ENCODE assay signal across 9 mouse cellular contexts in genomic region chr13:37045005-37045404, GRCm38 (mm10). TPM values are rescaled to one million over a fixed set of nuclear protein-coding genes. Genes with fewer than 3 reads are reported as not detected.
A peak's percentile ranks its signal among the peaks of the same experiment; 100 is the strongest.
DNase-seq lines count a peak whose midpoint lies in the region; ATAC-seq lines count a peak whose summit lies in the region.
"Had no signal": no experiment of that assay in that cellular context is flagged by ENCODE, and none has a peak within 500 bp of the region (broad histone marks: within the 10 kb centered on the region; RNA-seq: fewer than 3 reads in every experiment).

No protein-coding gene starts in this region.

- H3K4me1 ChIP-seq in liver, embryonic 12.5 days, result 0 out of 2 replicates have a peak, but pooled peaks cover 5% of the 10 kb centered on the region
- no peaks in the 10 kb centered on the region for H3K4me1 ChIP-seq in forebrain, embryonic 10.5 days
- no peaks in the 10 kb centered on the region for H3K4me1 ChIP-seq in forebrain, embryonic 16.5 days (replicated peaks; ENCODE audit: control insufficient read depth, insufficient read depth, low read length)
- H3K4me1 ChIP-seq: liver, embryonic 13.5 days had no signal

- no peak overlapping the region for H3K27ac ChIP-seq in liver, embryonic 12.5 days
- H3K27ac ChIP-seq in forebrain, embryonic 10.5 days, result no peak overlapping the region
- no peak overlapping the region for H3K27ac ChIP-seq in forebrain, embryonic 16.5 days (ENCODE audit: low read length)
- H3K27ac ChIP-seq: liver, embryonic 13.5 days had no signal

- H3K9me3 ChIP-seq in liver, embryonic 12.5 days (replicated peaks), result no peaks in the 10 kb centered on the region
- H3K9me3 ChIP-seq in forebrain, embryonic 10.5 days, result no peaks in the 10 kb centered on the region
- no peaks in the 10 kb centered on the region for H3K9me3 ChIP-seq in forebrain, embryonic 16.5 days (ENCODE audit: control insufficient read depth, low read length)
- H3K9me3 ChIP-seq: liver, embryonic 13.5 days had no signal

- H3K4me2 ChIP-seq in liver, embryonic 12.5 days, result no peak overlapping the region
- H3K4me2 ChIP-seq in forebrain, embryonic 16.5 days (ENCODE audit: low read length), result no peak overlapping the region
- H3K4me2 ChIP-seq: liver, embryonic 13.5 days had no signal

- H3K4me3 ChIP-seq in liver, embryonic 12.5 days, result no peak overlapping the region
- no peak overlapping the region for H3K4me3 ChIP-seq in forebrain, embryonic 10.5 days
- no peak overlapping the region for H3K4me3 ChIP-seq in forebrain, embryonic 16.5 days (replicated peaks; ENCODE audit: low read length)
- H3K4me3 ChIP-seq: liver, embryonic 13.5 days had no signal

- DNase-seq in embryo, embryonic 10.5 days (ENCODE audit: low spot score), result peak; percentile 33
- DNase-seq in embryo, embryonic 10 days (ENCODE audit: low spot score), result no peak
- peak; percentile 7 for DNase-seq in liver
- peak; percentile 14 for DNase-seq in adipocyte (ENCODE audit: low spot score)
- peak; percentile 10 for DNase-seq in lung, postnatal 25 days (ENCODE audit: low spot score)
- no peak for DNase-seq in forebrain, embryonic 10.5 days (ENCODE audit: extremely low spot score, low spot score)
- DNase-seq: liver, embryonic 13.5 days had no signal

- no peaks in the 10 kb centered on the region for H3K36me3 ChIP-seq in liver, embryonic 12.5 days
- no peaks in the 10 kb centered on the region for H3K36me3 ChIP-seq in forebrain, embryonic 10.5 days (replicated peaks)
- no peaks in the 10 kb centered on the region for H3K36me3 ChIP-seq in forebrain, embryonic 16.5 days (ENCODE audit: control insufficient read depth, insufficient read depth)
- H3K36me3 ChIP-seq: liver, embryonic 13.5 days had no signal

- WGBS in liver, embryonic 12.5 days (ENCODE audit: insufficient replicate concordance), result 65% methylated on average over 3 of the region's 3 CpGs
- 89% methylated on average over 3 of the region's 3 CpGs for WGBS in forebrain, embryonic 10.5 days
- WGBS in forebrain, embryonic 16.5 days, result 91% methylated on average over 3 of the region's 3 CpGs

- no peak for ATAC-seq in liver, embryonic 12.5 days
- ATAC-seq in forebrain, embryonic 16.5 days, result no peak

- H3K9ac ChIP-seq in liver, embryonic 12.5 days, result no peak overlapping the region
- H3K9ac ChIP-seq in forebrain, embryonic 16.5 days (replicated peaks; ENCODE audit: low read depth, low read length), result no peak overlapping the region
- H3K9ac ChIP-seq: liver, embryonic 13.5 days had no signal

- no peaks in the 10 kb centered on the region for H3K27me3 ChIP-seq in liver, embryonic 12.5 days (replicated peaks)
- no peaks in the 10 kb centered on the region for H3K27me3 ChIP-seq in forebrain, embryonic 10.5 days (ENCODE audit: poor library complexity, severe bottlenecking)
- H3K27me3 ChIP-seq in forebrain, embryonic 16.5 days (replicated peaks; ENCODE audit: control insufficient read depth, insufficient read depth, low read length), result no peaks in the 10 kb centered on the region
- H3K27me3 ChIP-seq: liver, embryonic 13.5 days had no signal

RNA-seq across cellular contexts. Expression of gene F13a1, which starts 5.0 kb away (rescaled TPM):
- 8.9 and 9.5 TPM in 2 replicates for polyA plus RNA-seq in liver, embryonic 12.5 days (2016; fragmentation: Nextera tagmentation; extraction: Ambion mirVana)
- 3.6 and 5.6 TPM in 2 replicates for polyA plus RNA-seq in forebrain, embryonic 10.5 days (2016; fragmentation: Nextera tagmentation; extraction: Ambion mirVana)
- 11.3 and 20.5 TPM in 2 replicates for polyA plus RNA-seq in forebrain, embryonic 16.5 days (2015; fragmentation: Nextera tagmentation; extraction: Ambion mirVana)

Comparison
In these comparisons a context has a peak if more than half of its experiments do, and no peak if none do; other contexts are left out.
1. DNase-seq: peak in embryo, embryonic 10.5 days (single experiment), liver (single experiment), adipocyte (single experiment) and lung, postnatal 25 days (single experiment); none in embryo, embryonic 10 days (single experiment) and forebrain, embryonic 10.5 days (single experiment).